Mouse (Mus musculus) MEL (cell line): ENCODE results near the gene Ctrc.

ENCODE experiments used
- CHD1 ChIP-seq: IDR thresholded peaks from 2 replicates; pipeline ENCODE4 v1.6.1; 2012; ENCODE audit warnings: low read depth, mild to moderate bottlenecking, inconsistent platforms, low read length, improper control_type of control experiment
- CTCF ChIP-seq, 3 experiments: IDR thresholded peaks in 2 of 3; conservative IDR thresholded peaks in 1 of 3; 2 replicates each; pipeline ENCODE4 v1.5.1; 2011 to 2012; ENCODE audit warnings: low read length in 3 of 3, low read depth in 2 of 3, mild to moderate bottlenecking in 2 of 3, improper control_type of control experiment in 1 of 3, inconsistent platforms in 1 of 3, mixed read lengths in 1 of 3, moderate library complexity in 1 of 3; ENCODE audit not compliant: control insufficient read depth in 1 of 3, insufficient read depth in 1 of 3, poor library complexity in 1 of 3, severe bottlenecking in 1 of 3
- ELF1 ChIP-seq: IDR thresholded peaks from 2 replicates; pipeline ENCODE4 v1.6.1; 2014; ENCODE audit warnings: low read depth, mild to moderate bottlenecking, inconsistent platforms, low read length, improper control_type of control experiment, moderate library complexity
- EP300 ChIP-seq, 2 experiments: IDR thresholded peaks; 2 replicates each; pipeline ENCODE4 v1.6.1; 2011; ENCODE audit warnings: improper control_type of control experiment in 2 of 2, low read length in 2 of 2, low read depth in 1 of 2, mild to moderate bottlenecking in 1 of 2
- MAFK ChIP-seq: IDR thresholded peaks from 2 replicates; pipeline ENCODE4 v1.6.1; 2011; ENCODE audit warnings: low read depth, mild to moderate bottlenecking, low read length, improper control_type of control experiment, borderline replicate concordance
- MYB ChIP-seq: IDR thresholded peaks from 2 replicates; pipeline ENCODE4 v1.6.1; 2011; ENCODE audit warnings: mild to moderate bottlenecking, low read depth, low read length, improper control_type of control experiment

GRCm38 (mm10) chr4:141791486-141791885 is 54.7 kb downstream of the Ctrc start:
- TF ChIP-seq MAFK: no peak
- no peak for TF ChIP-seq CTCF (IDR thresholded peaks at IDR 0.05 in 2 of 3, conservative IDR thresholded peaks at IDR 0.05 in 1 of 3; ENCODE audit: control insufficient read depth in 1 of 3, insufficient read depth in 1 of 3, low read depth in 2 of 3, low read length in 3 of 3, poor library complexity in 1 of 3, severe bottlenecking in 1 of 3)
- no peak for TF ChIP-seq ELF1
- no peak for TF ChIP-seq EP300 (IDR thresholded peaks at IDR 0.05; ENCODE audit: low read depth in 1 of 2, low read length in 2 of 2)
- no peak for TF ChIP-seq CHD1
- TF ChIP-seq MYB: no peak
